Mouse (Mus musculus): ENCODE measurements around the gene Tuba3a. TPM values are rescaled to one million over a fixed set of nuclear protein-coding genes. Genes with fewer than 3 reads are reported as not detected.

Tuba3a gene
- total and polyA plus RNA-seq, 2 experiments from 2014 or later = not detected

DNA sequence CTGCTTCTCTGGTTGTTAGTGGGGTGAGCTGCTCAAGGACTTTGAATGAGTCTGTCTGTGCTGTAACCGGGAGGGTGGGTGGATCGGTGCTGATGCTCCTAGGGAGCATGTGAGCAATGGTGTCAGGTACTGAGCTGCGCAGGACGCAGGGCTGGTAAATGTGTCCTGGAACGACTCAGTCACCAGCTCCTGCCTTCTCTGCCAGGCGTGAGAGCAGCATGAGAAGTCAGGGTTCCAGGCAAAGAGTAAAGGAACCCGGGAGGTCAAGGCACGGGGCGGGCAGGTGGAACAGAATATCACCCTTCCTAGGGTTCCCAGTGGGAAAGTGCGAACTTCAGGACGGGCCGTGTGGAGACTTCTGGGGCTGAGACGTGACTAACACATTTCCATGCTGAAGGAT lies 19.8 kb downstream of the Tuba3a start:
- no peak overlapping the region for H3K27ac ChIP-seq (ENCODE audit: low read depth, low read length)
- ATAC-seq (ENCODE audit: low FRiP score) (no peak), DNase-seq (ENCODE audit: low spot score) (no peak)
- H3K27me3 ChIP-seq (ENCODE audit: insufficient read depth, low read length) = no peaks in the 10 kb centered on the region
- H3K36me3 ChIP-seq (ENCODE audit: insufficient read depth, low read length) = no peaks in the 10 kb centered on the region
- H3K9me3 ChIP-seq (ENCODE audit: low read length) = no peaks in the 10 kb centered on the region
- WGBS = 79% methylated on average over 13 of the region's 13 CpGs
- no peak overlapping the region for H3K4me3 ChIP-seq (ENCODE audit: low read depth, low read length)
- no peak for TF ChIP-seq CTCF (IDR thresholded peaks at IDR 0.05)
- no peaks in the 10 kb centered on the region for H3K4me1 ChIP-seq (ENCODE audit: insufficient read depth, low read length)
- no peak overlapping the region for H3K4me2 ChIP-seq (ENCODE audit: low read depth, low read length, poor library complexity, severe bottlenecking)
- no peak overlapping the region for H3K9ac ChIP-seq (replicated peaks; ENCODE audit: low read length, poor library complexity, severe bottlenecking)

DNA sequence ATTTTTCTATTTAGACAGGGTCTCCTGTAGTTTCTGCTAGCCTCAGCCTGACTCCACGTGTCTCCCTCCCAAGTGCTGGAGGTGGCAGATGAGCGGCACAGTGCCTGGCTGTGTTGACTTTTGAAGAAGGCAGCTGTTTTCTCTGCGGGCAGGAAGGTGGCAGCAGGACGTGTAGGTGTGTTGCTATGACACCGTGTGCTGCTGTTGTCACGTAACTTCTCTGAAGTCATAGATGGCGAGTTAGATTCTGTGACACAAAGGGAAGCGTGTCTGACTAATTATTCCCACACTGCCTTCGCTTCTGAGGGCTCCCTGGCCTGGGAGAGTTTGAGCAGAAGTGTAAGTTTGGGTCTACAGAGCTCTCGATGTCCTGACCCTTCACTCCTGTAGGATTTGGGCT lies 20.6 kb downstream of the Tuba3a start:
- Histone ChIP-seq H3K27ac (ENCODE audit: low read depth, low read length) (no peak overlapping the region), H3K9me3 (ENCODE audit: low read length) (no peaks in the 10 kb centered on the region), H3K36me3 (ENCODE audit: insufficient read depth, low read length) (no peaks in the 10 kb centered on the region), H3K4me2 (ENCODE audit: low read depth, low read length, poor library complexity, severe bottlenecking) (no peak overlapping the region), H3K4me3 (ENCODE audit: low read depth, low read length) (no peak overlapping the region), H3K4me1 (ENCODE audit: insufficient read depth, low read length) (no peaks in the 10 kb centered on the region), H3K27me3 (ENCODE audit: insufficient read depth, low read length) (no peaks in the 10 kb centered on the region), H3K9ac (replicated peaks; ENCODE audit: low read length, poor library complexity, severe bottlenecking) (no peak overlapping the region)
- ATAC-seq (ENCODE audit: low FRiP score) = no peak
- DNase-seq (ENCODE audit: low spot score) = no peak
- TF ChIP-seq CTCF (IDR thresholded peaks at IDR 0.05) = no peak
- WGBS = 50% methylated on average over 10 of the region's 10 CpGs

- DNase-seq (ENCODE audit: low spot score) = no peak
- no peaks in the 10 kb centered on the region for H3K27me3 ChIP-seq (ENCODE audit: insufficient read depth, low read length)
- no peaks in the 10 kb centered on the region for H3K36me3 ChIP-seq (ENCODE audit: insufficient read depth, low read length)
- H3K9me3 ChIP-seq (ENCODE audit: low read length) = no peaks in the 10 kb centered on the region
- no peak overlapping the region for H3K9ac ChIP-seq (replicated peaks; ENCODE audit: low read length, poor library complexity, severe bottlenecking)
- H3K4me1 ChIP-seq (ENCODE audit: insufficient read depth, low read length) = no peaks in the 10 kb centered on the region
- TF ChIP-seq CTCF (IDR thresholded peaks at IDR 0.05) = no peak
- H3K4me3 ChIP-seq (ENCODE audit: low read depth, low read length) = no peak overlapping the region
- ATAC-seq (ENCODE audit: low FRiP score) = no peak
- WGBS = 91% methylated on average over 9 of the region's 9 CpGs
- no peak overlapping the region for H3K27ac ChIP-seq (ENCODE audit: low read depth, low read length)
- no peak overlapping the region for H3K4me2 ChIP-seq (ENCODE audit: low read depth, low read length, poor library complexity, severe bottlenecking)
Measured at GRCm38 (mm10) chr6:125264219-125264618, 21.6 kb downstream of the Tuba3a start.

- Histone ChIP-seq H3K27ac (ENCODE audit: low read depth, low read length) (no peak overlapping the region), H3K9ac (replicated peaks; ENCODE audit: low read length, poor library complexity, severe bottlenecking) (no peak overlapping the region), H3K4me3 (ENCODE audit: low read depth, low read length) (no peak overlapping the region), H3K27me3 (ENCODE audit: insufficient read depth, low read length) (no peaks in the 10 kb centered on the region), H3K9me3 (ENCODE audit: low read length) (no peaks in the 10 kb centered on the region), H3K36me3 (ENCODE audit: insufficient read depth, low read length) (no peaks in the 10 kb centered on the region), H3K4me2 (ENCODE audit: low read depth, low read length, poor library complexity, severe bottlenecking) (no peak overlapping the region), H3K4me1 (ENCODE audit: insufficient read depth, low read length) (no peaks in the 10 kb centered on the region)
- no peak for TF ChIP-seq CTCF (IDR thresholded peaks at IDR 0.05)
- WGBS = 82% methylated on average over 10 of the region's 10 CpGs
- DNase-seq (ENCODE audit: low spot score) (no peak), ATAC-seq (ENCODE audit: low FRiP score) (no peak)
Measured at GRCm38 (mm10) chr6:125260006-125260555, 25.8 kb downstream of the Tuba3a start.

- 82% methylated on average over 8 of the region's 8 CpGs for WGBS
Measured at GRCm38 (mm10) chr6:125256222-125256966, 29.4 kb downstream of the Tuba3a start.

DNA sequence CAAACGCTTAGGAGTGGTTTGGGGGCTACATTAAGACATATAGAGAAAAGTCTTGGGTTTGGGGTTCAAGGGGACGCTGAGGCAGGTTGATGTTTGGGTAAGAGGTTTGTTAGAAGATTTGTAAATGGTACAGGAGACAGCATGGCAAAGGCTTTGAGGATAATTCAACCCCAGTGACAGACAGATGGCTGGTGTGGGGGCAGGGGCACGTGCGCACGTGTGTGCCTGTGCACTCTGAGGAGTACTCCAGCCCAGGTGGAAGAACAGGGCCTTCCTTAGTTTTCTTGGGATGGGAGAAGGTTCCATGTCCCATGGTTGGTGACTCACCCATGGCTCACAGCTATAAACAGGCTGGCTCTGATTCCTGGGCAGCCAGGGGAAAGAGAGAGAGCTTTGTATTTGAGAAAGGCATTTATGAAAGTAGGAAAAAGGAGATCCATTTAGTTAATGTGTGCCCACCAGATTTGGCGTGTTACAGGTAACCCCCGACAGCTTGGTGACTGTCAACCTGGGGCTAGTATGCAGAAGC lies 30.3 kb downstream of the Tuba3a start:
- H3K9ac ChIP-seq (replicated peaks; ENCODE audit: low read length, poor library complexity, severe bottlenecking) = no peak overlapping the region
- H3K4me2 ChIP-seq (ENCODE audit: low read depth, low read length, poor library complexity, severe bottlenecking) = no peak overlapping the region
- no peaks in the 10 kb centered on the region for H3K36me3 ChIP-seq (ENCODE audit: insufficient read depth, low read length)
- no peaks in the 10 kb centered on the region for H3K9me3 ChIP-seq (ENCODE audit: low read length)
- no peaks in the 10 kb centered on the region for H3K4me1 ChIP-seq (ENCODE audit: insufficient read depth, low read length)
- H3K27ac ChIP-seq (ENCODE audit: low read depth, low read length) = no peak overlapping the region
- H3K27me3 ChIP-seq (ENCODE audit: insufficient read depth, low read length) = no peaks in the 10 kb centered on the region
- DNase-seq (ENCODE audit: low spot score) = no peak
- H3K4me3 ChIP-seq (ENCODE audit: low read depth, low read length) = no peak overlapping the region
- 86% methylated on average over 7 of the region's 7 CpGs for WGBS
- ATAC-seq (ENCODE audit: low FRiP score) = no peak
- TF ChIP-seq CTCF (IDR thresholded peaks at IDR 0.05) = no peak

More at GRCm38 (mm10) chr6:125256222-125256966, 29.4 kb downstream of the Tuba3a start:
- no peak for DNase-seq (ENCODE audit: low spot score)
- H3K4me2 ChIP-seq (ENCODE audit: low read depth, low read length, poor library complexity, severe bottlenecking) = no peak overlapping the region
- no peak overlapping the region for H3K27ac ChIP-seq (ENCODE audit: low read depth, low read length)
- ATAC-seq (ENCODE audit: low FRiP score) = no peak
- no peaks in the 10 kb centered on the region for H3K9me3 ChIP-seq (ENCODE audit: low read length)
- no peak for TF ChIP-seq CTCF (IDR thresholded peaks at IDR 0.05)
- no peaks in the 10 kb centered on the region for H3K27me3 ChIP-seq (ENCODE audit: insufficient read depth, low read length)
- H3K9ac ChIP-seq (replicated peaks; ENCODE audit: low read length, poor library complexity, severe bottlenecking) = no peak overlapping the region
- H3K4me1 ChIP-seq (ENCODE audit: insufficient read depth, low read length) = no peaks in the 10 kb centered on the region
- no peak overlapping the region for H3K4me3 ChIP-seq (ENCODE audit: low read depth, low read length)
- H3K36me3 ChIP-seq (ENCODE audit: insufficient read depth, low read length) = no peaks in the 10 kb centered on the region
